Mouse (Mus musculus) heart, postnatal 0 days (tissue): Measurements from ENCODE around the gene Psmc3. TPM values are rescaled to one million over a fixed set of nuclear protein-coding genes. Genes with fewer than 3 reads are reported as not detected.
A peak's percentile ranks its signal among the peaks of the same experiment; 100 is the strongest.

Experiments used
- ATAC-seq: fragments of 200-750 bp; cut with Nextera tagmentation; 2 replicates; pipeline ENCODE4 v1.8.0; 2017; ENCODE audit warnings: low read depth, moderate number of reproducible peaks, moderate library complexity; ENCODE audit not compliant: insufficient read depth
- DNase-seq: peaks from one replicate; pipeline ENCODE4 v3.0.0-alpha.2; 2016; ENCODE audit warnings: low spot score
- H3K27ac ChIP-seq: fragments of 300-500 bp; sonication (generic); 2 replicates; pipeline ENCODE4 v1.5.1; 2014; ENCODE audit warnings: low read depth, mild to moderate bottlenecking
- H3K27me3 ChIP-seq: fragments of 300-500 bp; sonication (generic); 2 replicates; pipeline ENCODE4 v1.6.1; 2014; ENCODE audit warnings: low read length, mixed read lengths; ENCODE audit not compliant: control insufficient read depth, insufficient read depth
- H3K36me3 ChIP-seq: fragments of 300-500 bp; sonication (generic); replicated peaks from 2 replicates; pipeline ENCODE4 v1.6.1; 2014; ENCODE audit warnings: low read length, mixed read lengths; ENCODE audit not compliant: control insufficient read depth, insufficient read depth
- H3K4me1 ChIP-seq: fragments of 300-500 bp; sonication (generic); 2 replicates; pipeline ENCODE4 v1.6.1; 2014; ENCODE audit warnings: antibody characterized with exemption; ENCODE audit not compliant: control insufficient read depth, insufficient read depth
- H3K4me2 ChIP-seq: fragments of 300-500 bp; sonication (generic); 2 replicates; pipeline ENCODE4 v1.6.1; 2014; ENCODE audit warnings: low read depth, mild to moderate bottlenecking, low read length, moderate library complexity
- H3K4me3 ChIP-seq: fragments of 300-500 bp; sonication (generic); 2 replicates; pipeline ENCODE4 v1.5.1; 2014; ENCODE audit warnings: low read depth, low read length
- H3K9ac ChIP-seq: fragments of 300-500 bp; sonication (generic); replicated peaks from 2 replicates; pipeline ENCODE4 v1.6.1; 2014; ENCODE audit warnings: low read depth, low read length, mixed read lengths
- H3K9me3 ChIP-seq: fragments of 300-500 bp; sonication (generic); replicated peaks from 2 replicates; pipeline ENCODE4 v1.6.1; 2016; ENCODE audit warnings: low read length; ENCODE audit not compliant: control insufficient read depth
- CTCF ChIP-seq: IDR thresholded peaks from 2 replicates; pipeline ENCODE4 v1.5.1; 2016; ENCODE audit warnings: antibody characterized with exemption, control low read depth, low read depth
- EP300 ChIP-seq: IDR thresholded peaks from 2 replicates; pipeline ENCODE4 v1.6.1; 2016; ENCODE audit warnings: antibody characterized with exemption, low read depth
- WGBS: fragments of 180-500 bp; shearing (Covaris S2); extraction: QIAGEN DNeasy Blood & Tissue Kit; methylation state at CpG from one replicate; pipeline ENCODE4 v1.1.7; 2014; 5-methylcytosine and 5-hydroxymethylcytosine counted together
- polyA plus RNA-seq: library from polyadenylated mRNA; unstranded; fragments of >200 nt; fragmentation: Nextera tagmentation; extraction: Ambion mirVana; gene quantifications from 2 replicates; pipeline ENCODE4 v1.2.1, GENCODE M21; 2015
- total RNA-seq: library from RNA; depleted of rRNA; stranded (reverse); fragments of >200 nt; gene quantifications from 2 replicates; pipeline ENCODE4 v1.2.3, GENCODE M21; 2014; ENCODE audit warnings: low replicate concordance

Gene Psmc3
- total and polyA plus RNA-seq, 2 experiments from 2014 or later: 264 to 300 TPM

DNA sequence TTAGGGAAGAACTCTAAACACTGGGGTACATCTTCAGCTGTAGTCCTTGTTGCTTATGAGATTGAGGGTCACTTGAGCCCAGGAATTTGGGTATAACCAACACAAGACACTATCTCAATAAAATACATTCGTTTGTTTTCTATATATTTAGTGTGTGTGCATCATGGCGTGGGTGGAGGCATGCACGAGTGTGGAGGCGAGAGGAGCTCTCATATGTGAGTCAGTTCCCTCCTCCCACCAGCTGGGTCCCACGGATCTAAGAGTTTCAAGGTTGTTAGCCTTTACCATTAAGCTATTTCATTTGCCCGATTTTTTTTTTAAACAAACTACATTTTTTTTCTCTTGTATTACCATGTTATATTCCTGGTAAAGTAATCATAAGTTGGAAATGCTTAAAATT, 37.0 kb downstream of the Psmc3 start:
- Histone ChIP-seq H3K9ac (no peak overlapping the region), H3K27me3 (no peaks in the 10 kb centered on the region), H3K4me1 (no peaks in the 10 kb centered on the region), H3K4me3 (no peak overlapping the region), H3K27ac (no peak overlapping the region), H3K4me2 (no peak overlapping the region), H3K36me3 (no peaks in the 10 kb centered on the region), H3K9me3 (no peaks in the 10 kb centered on the region)
- no peak for TF ChIP-seq CTCF
- TF ChIP-seq EP300: no peak
- ATAC-seq: no peak
- DNase-seq: no peak
- WGBS: 63% methylated on average over 6 of the region's 6 CpGs

DNA sequence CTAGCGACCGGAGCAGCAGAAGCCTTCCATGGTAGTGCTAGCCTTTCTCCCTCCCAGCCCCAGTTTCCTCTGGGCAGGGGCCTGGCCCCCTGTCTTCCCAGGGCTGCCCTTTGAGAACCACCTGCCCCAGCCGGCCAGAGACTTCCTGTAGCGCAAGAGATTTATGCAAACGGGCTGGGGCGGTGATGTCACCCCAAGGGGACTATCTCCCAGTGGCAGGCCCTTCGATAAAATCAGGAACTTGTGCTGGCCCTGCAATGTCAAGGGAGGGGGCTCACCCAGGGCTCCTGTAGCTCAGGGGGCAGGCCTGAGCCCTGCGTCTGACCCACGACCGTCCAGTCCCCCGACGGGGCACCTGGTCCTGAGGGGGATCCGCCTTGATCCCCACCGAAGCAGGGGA, 42.7 kb downstream of the Psmc3 start:
- Histone ChIP-seq H3K9ac (no peak overlapping the region), H3K4me2 (no peak overlapping the region), H3K4me3 (0 out of 2 replicates have a peak overlapping the region, but pooled peaks have one; percentile 11), H3K9me3 (no peaks in the 10 kb centered on the region), H3K27ac (no peak overlapping the region), H3K27me3 (no peaks in the 10 kb centered on the region), H3K4me1 (no peaks in the 10 kb centered on the region), H3K36me3 (no peaks in the 10 kb centered on the region)
- 62% methylated on average over 14 of the region's 14 CpGs for WGBS
- ATAC-seq (no peak), DNase-seq (no peak)
- no peak for TF ChIP-seq CTCF
- no peak for TF ChIP-seq EP300

DNA sequence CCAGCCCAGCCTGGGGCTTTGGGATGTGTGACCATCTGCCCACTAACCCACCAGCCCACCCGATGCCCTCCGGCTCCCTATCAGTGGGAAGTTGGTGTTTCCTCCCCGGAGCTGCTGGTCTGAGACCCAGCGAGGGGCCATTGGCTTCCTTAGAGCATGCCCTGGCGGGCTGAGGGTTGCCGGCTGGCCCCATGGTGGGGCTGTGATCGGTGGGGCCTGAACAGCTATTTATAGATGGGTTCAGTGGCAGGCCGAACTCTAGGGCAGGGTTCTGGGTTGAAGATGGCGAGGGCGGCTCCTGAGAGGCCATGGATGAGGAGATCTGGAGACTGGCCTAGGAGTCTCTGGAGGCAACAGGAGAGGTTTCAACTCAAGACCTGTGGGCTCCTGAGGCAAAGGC, 43.2 kb downstream of the Psmc3 start:
- Histone ChIP-seq H3K27me3 (no peaks in the 10 kb centered on the region), H3K9ac (no peak overlapping the region), H3K4me2 (no peak overlapping the region)

DNA sequence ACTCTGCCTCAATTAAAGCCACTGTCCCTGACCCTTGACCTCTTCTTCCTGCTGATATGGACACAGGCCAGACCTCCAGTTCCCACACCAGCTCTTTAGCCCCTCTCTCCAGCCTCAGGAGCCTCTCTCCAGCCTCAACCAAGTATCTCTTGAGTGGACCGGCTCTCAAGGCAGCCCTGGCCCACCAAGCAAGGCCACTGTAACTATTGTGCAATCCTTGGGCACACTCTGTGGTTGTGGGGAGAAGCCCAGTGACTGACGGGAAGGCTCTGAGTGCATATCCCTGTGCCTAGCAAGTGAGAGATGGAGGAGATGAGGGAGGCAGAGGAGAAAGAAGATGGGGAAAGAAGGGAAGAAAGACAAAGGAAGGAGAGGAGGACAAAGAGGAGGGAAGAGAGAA, 44.3 kb downstream of the Psmc3 start:
- Histone ChIP-seq H3K27ac (no peak overlapping the region), H3K36me3 (no peaks in the 10 kb centered on the region), H3K27me3 (no peaks in the 10 kb centered on the region), H3K9me3 (no peaks in the 10 kb centered on the region), H3K4me1 (no peaks in the 10 kb centered on the region), H3K4me2 (no peak overlapping the region), H3K9ac (no peak overlapping the region), H3K4me3 (no peak overlapping the region)
- 76% methylated on average over 2 of the region's 2 CpGs for WGBS
- TF ChIP-seq CTCF (no peak), EP300 (no peak)
- ATAC-seq: no peak
- no peak for DNase-seq

More for the DNA sequence above, 43.2 kb downstream of the Psmc3 start:
- ATAC-seq (no peak), DNase-seq (no peak)
- H3K4me1 ChIP-seq: no peaks in the 10 kb centered on the region
- 59% methylated on average over 10 of the region's 10 CpGs for WGBS
- no peak for TF ChIP-seq EP300
- no peak for TF ChIP-seq CTCF
- H3K36me3 ChIP-seq: no peaks in the 10 kb centered on the region
- H3K9me3 ChIP-seq: no peaks in the 10 kb centered on the region
- no peak overlapping the region for H3K27ac ChIP-seq
- peak overlapping the region; percentile 11; the same call in 1 of the 2 replicates for H3K4me3 ChIP-seq

DNA sequence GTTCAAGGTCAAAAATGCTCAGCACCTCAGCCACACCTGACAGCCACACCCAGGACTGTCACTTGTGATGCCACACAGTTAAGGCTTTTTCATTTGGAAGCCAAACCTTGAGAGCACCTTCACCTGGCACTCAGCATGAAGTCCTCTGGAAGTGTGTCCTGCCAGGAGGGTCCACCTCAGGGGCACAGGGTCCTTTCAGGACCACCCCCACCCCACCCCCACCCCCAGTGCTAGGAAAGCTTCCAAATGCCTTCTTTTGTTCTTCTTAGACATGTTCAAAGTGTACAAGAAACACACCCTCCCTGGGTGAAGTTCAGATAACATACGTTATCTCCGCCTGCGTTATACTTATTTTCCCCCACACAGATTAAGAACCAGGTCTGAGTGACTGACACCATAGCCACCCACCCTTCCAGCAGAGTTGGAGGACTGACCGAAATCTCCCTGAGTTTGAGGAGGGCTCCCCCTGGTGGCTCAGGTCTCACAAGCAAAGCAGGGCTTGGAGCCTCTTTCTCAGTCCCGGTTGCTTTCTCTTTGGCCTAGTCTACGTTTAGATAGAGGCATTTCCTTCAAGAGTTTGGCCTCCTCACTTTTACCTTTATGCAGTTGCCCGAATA, 47.4 kb downstream of the Psmc3 start:
- no peaks in the 10 kb centered on the region for H3K27me3 ChIP-seq
- H3K4me3 ChIP-seq: no peak overlapping the region
- H3K27ac ChIP-seq: no peak overlapping the region
- peak; percentile 91 for DNase-seq
- no peak overlapping the region for H3K4me2 ChIP-seq
- no peak overlapping the region for H3K9ac ChIP-seq
- no peaks in the 10 kb centered on the region for H3K36me3 ChIP-seq
- 3% methylated on average over 7 of the region's 7 CpGs for WGBS
- ATAC-seq: peak; percentile 86
- TF ChIP-seq CTCF: peak; percentile 99
- no peak for TF ChIP-seq EP300
- no peaks in the 10 kb centered on the region for H3K9me3 ChIP-seq
- no peaks in the 10 kb centered on the region for H3K4me1 ChIP-seq

DNA sequence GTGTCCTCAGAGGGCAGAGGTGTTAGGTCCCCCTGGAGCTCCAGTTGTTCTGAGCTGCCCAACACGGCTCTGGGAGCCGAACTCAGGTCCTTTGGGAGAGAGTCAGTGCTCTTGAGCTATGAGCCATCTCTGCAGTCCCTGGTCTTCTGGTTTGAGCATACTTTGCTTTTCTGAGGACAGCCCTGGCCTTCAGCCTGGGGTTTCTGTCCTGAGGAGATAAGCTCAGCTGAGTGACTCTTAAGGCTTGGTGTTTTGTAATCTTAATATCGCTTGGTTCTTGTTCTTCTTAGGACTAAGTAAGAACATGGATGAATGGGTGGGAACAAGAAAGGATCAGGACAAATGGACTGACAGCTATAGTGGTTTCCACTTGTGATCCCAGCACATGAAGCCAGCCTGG, 54.3 kb downstream of the Psmc3 start:
- Histone ChIP-seq H3K9me3 (no peaks in the 10 kb centered on the region), H3K27me3 (no peaks in the 10 kb centered on the region), H3K4me3 (no peak overlapping the region), H3K36me3 (no peaks in the 10 kb centered on the region), H3K4me1 (peaks cover 7% of the 10 kb centered on the region; the same call in 1 of the 2 replicates), H3K27ac (no peak overlapping the region), H3K4me2 (no peak overlapping the region), H3K9ac (no peak overlapping the region)
- ATAC-seq (no peak), DNase-seq (no peak)
- WGBS: 70% methylated on average over 3 of the region's 3 CpGs
- TF ChIP-seq EP300 (no peak), CTCF (no peak)
